Mouse (Mus musculus) E14TG2a.4 (cell line): ENCODE results near the gene Hist1h3e.

ENCODE experiments used
- CTCF ChIP-seq: conservative IDR thresholded peaks from 2 replicates; pipeline ENCODE4 v1.5.1; 2014; ENCODE audit warnings: low read length
- NANOG ChIP-seq: IDR thresholded peaks from 2 replicates; pipeline ENCODE4 v1.6.1; 2014; ENCODE audit warnings: borderline replicate concordance, low read length, mixed read lengths
- POU5F1 ChIP-seq: IDR thresholded peaks from 2 replicates; pipeline ENCODE4 v1.6.1; 2014; ENCODE audit warnings: low read length, borderline replicate concordance

GRCm38 (mm10) chr13:23556906-23557305 is 5.3 kb downstream of the Hist1h3e start:
- TF ChIP-seq CTCF (no peak), POU5F1 (no peak), NANOG (no peak)
